Mouse (Mus musculus) cerebellum, adult (tissue): ENCODE data around the gene Npb.

Experiments
- ATAC-seq: cut with Nextera tagmentation; 2 replicates; pipeline ENCODE4 v1.9.2; 2017; ENCODE audit warnings: mild to moderate bottlenecking, moderate library complexity, mixed read lengths; ENCODE audit not compliant: insufficient number of reproducible peaks, low FRiP score, low TSS enrichment

Gene Npb

GRCm38 (mm10) chr11:120630401-120630871 lies 22.2 kb downstream of the Npb start:
- no peak for ATAC-seq

DNA sequence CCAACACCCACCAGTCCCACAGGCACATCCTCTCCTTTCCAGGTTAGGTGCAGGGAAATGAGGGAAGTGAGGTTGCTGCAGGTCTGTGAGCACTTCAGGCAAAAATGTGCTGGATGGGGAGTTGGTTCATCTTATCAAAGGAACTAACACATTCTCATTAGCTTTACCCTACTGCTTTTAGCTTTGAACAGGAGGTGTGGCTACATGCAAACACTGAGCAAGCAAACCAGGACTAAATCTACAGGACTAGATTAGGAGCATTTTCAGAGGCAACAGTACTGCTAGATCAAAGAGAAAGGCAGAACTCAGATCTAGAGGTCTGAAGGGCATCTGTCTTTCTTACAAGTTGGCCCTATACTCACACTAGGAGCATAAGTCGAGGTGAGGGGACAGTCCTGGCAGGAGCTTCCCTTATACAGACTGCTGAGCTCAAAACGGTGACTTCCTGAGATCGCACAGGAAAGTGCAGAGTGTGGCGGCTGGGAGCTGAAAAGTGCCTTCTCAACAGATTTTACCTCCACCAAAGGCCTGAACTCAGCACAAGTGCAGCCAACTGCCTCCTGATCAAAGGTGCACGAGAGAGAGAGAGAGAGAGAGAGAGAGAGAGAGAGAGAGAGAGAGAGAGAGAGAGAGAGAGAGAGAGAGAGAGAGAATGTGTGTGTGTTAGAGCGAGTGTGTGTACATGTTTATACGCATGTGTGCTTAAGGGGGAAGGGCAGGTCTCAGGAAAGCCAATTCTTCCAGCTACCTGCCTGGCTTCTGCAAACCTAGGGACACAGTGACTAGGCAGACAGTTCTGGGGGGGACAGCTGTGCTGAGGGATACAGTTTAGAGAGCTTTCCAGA lies 22.8 kb downstream of the Npb start:
- no peak for ATAC-seq

DNA sequence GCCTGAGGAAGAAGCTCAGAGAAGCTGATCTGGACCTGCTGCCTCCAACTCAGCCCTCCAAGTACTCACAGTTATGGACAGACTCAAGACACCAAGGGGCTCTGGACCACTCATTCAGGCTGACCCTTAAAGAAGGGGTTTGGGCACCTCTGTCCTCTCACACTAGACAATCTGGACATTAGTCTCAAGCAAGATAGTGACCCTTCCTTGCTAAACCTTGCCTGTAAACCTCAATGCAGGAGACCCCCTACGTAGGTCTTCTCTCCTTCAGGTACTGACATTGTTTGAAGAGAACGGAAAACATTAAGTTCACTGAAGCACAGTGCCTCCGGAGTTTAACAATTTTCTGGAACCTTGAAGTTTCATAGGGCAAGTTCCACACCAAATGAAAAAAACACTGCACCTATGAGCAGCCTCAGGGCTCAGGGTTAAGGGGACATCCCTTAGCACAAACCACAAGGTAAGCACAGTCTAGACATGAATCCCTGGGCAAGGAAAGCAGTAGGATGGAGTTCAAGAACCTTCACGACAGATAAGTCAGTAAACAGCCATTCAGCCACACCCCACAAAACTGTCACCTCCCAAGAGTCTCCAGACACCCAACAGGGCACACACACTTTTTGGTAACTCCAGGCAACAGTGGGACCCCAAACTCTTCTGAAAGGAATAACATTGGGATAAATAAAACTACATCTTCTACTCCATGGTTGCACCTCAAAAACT lies 23.6 kb downstream of the Npb start:
- no peak for ATAC-seq

DNA sequence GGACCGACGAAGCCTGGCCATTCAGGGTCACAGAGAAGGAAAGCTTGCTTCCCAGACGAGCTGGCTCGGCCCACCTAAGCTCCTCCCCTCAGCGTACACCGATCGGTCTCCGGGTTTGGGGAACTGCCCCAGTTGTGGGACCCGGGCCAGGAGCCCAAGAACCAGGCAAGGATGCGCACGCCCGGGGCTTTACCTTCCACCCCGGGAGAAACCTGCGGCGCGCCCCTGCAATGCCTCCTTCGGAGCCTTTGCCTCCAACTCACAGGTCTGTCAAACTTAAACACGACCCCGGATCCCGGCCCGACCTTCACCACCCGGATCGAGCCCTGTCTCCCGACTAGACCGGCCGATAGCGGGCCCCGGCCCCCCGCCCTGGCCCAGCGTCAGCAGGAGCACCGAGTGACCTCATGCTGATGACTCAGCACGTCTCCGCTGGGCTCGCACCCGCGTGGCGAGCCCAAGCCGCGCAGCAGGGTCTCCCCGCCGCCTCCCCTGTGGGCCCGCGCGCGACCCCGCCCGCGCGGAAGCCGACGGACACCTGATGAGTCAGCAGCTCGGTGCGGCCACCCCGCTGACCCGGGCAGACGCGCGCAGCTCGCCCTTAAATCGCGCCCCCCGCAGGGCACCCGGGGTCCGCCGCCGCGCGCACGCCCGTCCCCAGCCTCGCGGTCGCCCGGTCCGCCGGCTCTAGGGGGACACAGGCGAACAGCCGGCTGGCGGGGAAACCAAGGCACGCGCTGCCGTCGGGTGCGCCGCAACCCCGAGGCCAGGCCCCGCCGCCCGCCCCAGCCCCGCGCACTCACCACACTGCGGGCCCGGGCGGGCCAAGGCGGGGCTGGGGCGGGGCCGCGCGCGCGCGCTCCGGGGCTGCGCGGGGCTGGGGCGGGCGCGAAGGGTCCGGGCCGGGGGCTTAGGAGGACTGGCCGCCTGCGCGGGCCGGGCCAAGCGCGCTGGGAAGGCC lies 24.6 kb downstream of the Npb start:
- no peak for ATAC-seq

- ATAC-seq: peak; percentile 85
Observed at GRCm38 (mm10) chr11:120633520-120634343, 25.5 kb downstream of the Npb start, which contains the start of gene Mafg. Mafg (minus strand) TSS chr11:120633600.

DNA sequence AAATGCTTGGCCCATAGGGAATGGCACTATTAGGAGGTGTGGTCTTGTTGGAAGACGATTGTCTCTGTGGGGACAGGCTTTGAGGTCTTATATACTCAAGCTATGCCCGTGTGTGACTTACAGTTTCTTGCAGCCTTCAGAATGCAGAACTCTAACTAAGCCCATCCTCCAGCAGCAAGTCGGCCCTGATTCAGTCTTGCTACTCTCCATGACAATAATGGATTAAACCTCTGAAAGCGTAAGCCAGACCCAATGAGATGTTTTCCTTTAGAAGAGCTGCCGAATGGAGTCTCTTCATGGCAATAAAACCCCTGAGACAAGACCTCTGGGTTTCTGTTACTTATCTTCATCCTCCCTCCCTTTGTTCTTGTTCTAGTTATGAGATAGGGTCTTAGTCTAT lies 26.5 kb downstream of the Npb start:
- no peak for ATAC-seq

GRCm38 (mm10) chr11:120641255-120641654 lies 33.0 kb downstream of the Npb start:
- ATAC-seq: no peak

- no peak for ATAC-seq
Observed at GRCm38 (mm10) chr11:120641869-120642268, 33.6 kb downstream of the Npb start.

- ATAC-seq: no peak
Observed at GRCm38 (mm10) chr11:120642939-120643600, 34.8 kb downstream of the Npb start.

GRCm38 (mm10) chr11:120643601-120643987 lies 35.3 kb downstream of the Npb start, which contains the start of gene Pycr1:
Pycr1 (minus strand) TSS chr11:120643769.
- ATAC-seq: peak; percentile 93

- no peak for ATAC-seq
Observed at GRCm38 (mm10) chr11:120647047-120647830, 39.0 kb downstream of the Npb start.

DNA sequence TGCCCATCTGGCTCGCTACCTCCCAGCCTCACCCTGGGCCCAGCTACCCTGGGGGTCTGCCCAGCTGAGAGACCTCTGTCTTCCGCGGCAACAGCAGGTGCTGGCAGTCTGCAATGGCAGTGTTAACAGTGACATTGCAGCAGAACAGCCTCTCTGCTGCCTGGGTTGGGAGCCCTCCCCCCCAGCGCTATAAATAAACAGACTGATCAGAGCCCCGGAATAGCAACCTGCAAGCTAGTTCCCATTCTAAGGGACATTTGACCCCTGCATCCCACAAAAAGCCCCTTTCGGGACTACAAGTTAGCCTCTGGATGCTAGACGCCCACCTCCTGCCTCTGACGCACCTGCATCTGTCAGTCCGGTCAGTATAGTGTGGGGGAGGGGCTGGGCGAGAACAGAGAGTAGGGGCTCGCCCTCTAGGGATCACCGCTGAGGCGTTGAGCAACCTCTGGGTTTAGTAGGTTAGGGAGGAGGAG lies 39.8 kb downstream of the Npb start, which contains the start of gene Myadml2:
TSS of gene Myadml2 (minus strand) at position 158 of the 476 bp plus-strand sequence.
- ATAC-seq: no peak

DNA sequence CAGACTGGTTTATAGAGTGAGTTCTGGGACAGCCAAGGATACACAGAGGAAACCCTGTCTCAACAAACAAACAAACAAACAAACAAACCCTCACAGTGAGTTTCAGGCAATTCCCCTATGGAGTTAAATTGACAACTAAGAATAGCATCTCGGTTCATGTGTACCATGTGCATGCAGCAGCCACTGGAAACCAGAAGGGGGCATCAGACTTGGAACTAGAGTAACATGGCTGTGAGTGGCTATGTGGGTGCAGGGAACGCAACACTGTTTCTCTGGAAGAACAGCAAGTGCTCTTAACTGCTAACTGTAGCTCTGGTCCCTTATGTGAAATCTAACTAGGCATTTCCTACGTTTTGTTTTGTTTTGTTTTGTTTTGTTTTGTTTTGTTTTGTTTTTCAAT lies 43.6 kb downstream of the Npb start:
- no peak for ATAC-seq

DNA sequence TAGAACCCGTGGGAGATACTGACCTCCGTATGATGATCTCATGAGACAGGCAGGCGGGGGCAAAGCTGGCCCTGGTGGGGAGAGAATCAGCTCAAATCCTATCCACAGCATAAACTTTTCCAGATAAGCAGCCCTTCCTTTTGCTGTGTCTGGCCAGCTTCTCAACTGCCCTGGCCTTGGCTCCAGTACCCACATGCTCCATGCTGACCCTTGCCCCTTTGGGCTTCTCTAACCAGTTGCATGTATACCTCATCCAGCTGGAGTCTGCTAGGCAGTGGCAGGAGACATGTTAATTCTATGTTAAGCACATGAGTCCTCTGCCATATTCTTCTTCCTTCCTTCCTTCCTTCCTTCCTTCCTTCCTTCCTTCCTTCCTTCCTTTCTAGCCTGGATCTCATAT lies 46.5 kb downstream of the Npb start:
- ATAC-seq: no peak

GRCm38 (mm10) chr11:120657301-120657700 lies 49.0 kb downstream of the Npb start:
- ATAC-seq: no peak
